7 mouse cellular contexts compared by ENCODE assay signal in the genomic region with DNA sequence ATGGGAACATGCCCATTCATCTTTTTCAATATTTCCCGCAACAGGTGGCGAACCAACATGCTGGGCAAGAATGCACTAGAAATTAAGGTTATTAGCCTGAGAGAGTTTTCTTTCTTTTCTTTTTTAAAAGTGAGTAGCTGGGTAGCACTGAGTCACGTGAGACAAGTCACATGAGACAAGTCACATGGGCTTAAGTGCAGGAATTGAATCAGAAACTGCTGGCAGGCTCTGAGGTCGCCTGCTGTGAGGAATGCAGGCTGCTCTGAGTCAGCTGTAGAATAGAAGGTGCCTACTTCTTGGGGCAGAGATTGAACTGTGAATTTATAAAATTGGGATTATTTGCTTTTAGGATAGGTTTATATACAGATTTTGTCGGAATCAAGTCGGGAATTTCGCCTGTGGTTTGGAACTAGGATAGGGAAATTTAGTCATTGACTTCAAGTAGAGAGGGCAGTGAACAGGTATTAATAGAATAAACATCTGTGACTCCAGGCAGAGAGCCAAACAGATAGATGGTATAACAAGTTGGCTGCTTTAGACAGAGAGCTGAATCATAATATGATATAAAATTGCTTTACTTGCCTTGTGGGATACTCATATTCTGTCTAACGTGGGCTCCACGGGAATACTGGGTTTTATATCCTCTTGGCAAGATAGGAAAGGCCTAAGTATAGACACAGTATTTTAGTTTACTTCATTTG. TPM values are rescaled to one million over a fixed set of nuclear protein-coding genes. Genes with fewer than 3 reads are reported as not detected.
DNase-seq lines count a peak whose midpoint lies in the region; TF ChIP-seq lines count a peak whose summit lies in the region.

No protein-coding gene starts in this region.

- TF ChIP-seq POLR2A in cerebellum, adult 2 months (IDR thresholded peaks at IDR 0.05; ENCODE audit: borderline replicate concordance, insufficient read depth, low read length): no peak

- H3K27me3 ChIP-seq in cerebellum, adult 2 months (ENCODE audit: control insufficient read depth, insufficient read depth, low read length): no peaks in the 10 kb centered on the region

- H3K9ac ChIP-seq in ES-E14 (ENCODE audit: insufficient read depth, low read depth, low read length, poor library complexity, severe bottlenecking): peak overlapping the region; percentile 73

- peak; percentile 39 for DNase-seq in kidney, adult 9 months
- no peak for DNase-seq in kidney, postnatal 4 days
- peak; percentile 84 for DNase-seq in ES-E14 (ENCODE audit: low read depth, low spot score)
- DNase-seq in cerebellum, adult 2 months: peak; percentile 78 to 86
- DNase-seq in heart, postnatal 4 days: peak; percentile 56
- DNase-seq in spleen, postnatal 4 days (ENCODE audit: low spot score in 2 of 2): no peak
- no peak for DNase-seq in urinary bladder, adult 2 months (ENCODE audit: low spot score)

- no peaks in the 10 kb centered on the region for H3K9me3 ChIP-seq in ES-E14 (ENCODE audit: control insufficient read depth, insufficient read depth, low read depth, low read length)

- in situ Hi-C loops in ES-E14 (cut with MboI; ENCODE audit: low sequenced_read_pairs in 2 of 2, unreplicated experiment in 2 of 2): no loop called here

- WGBS in cerebellum, adult 2 months: 32% methylated on average over 9 of the region's 9 CpGs

- H3K36me3 ChIP-seq in ES-E14 (ENCODE audit: control insufficient read depth, insufficient read depth, low read length, poor library complexity, severe bottlenecking): no peaks in the 10 kb centered on the region

- peak overlapping the region in 1 of 2 experiments; percentile 52; a peak in 2 of 4 replicates for H3K4me3 ChIP-seq in ES-E14 (ENCODE audit: insufficient read depth in 1 of 2, low read depth in 1 of 2, low read length in 2 of 2, poor library complexity in 1 of 2, severe bottlenecking in 1 of 2)
- H3K4me3 ChIP-seq in cerebellum, adult 2 months (replicated peaks; ENCODE audit: insufficient read depth, low read depth, low read length): no peak overlapping the region

- TF ChIP-seq CTCF in cerebellum, adult 2 months (IDR thresholded peaks at IDR 0.05; ENCODE audit: borderline replicate concordance, insufficient read depth, low read depth, low read length): no peak

- H3K4me1 ChIP-seq in ES-E14 (ENCODE audit: control insufficient read depth in 2 of 2, insufficient read depth in 2 of 2, low read length in 2 of 2, poor library complexity in 1 of 2): peaks cover 7 to 17% of the 10 kb centered on the region in 2 experiments
- peaks cover 23% of the 10 kb centered on the region for H3K4me1 ChIP-seq in cerebellum, adult 2 months (ENCODE audit: control insufficient read depth, insufficient read depth, low read length)

- H3K27ac ChIP-seq in ES-E14 (ENCODE audit: insufficient read depth, low read depth, low read length, poor library complexity, severe bottlenecking): peak overlapping the region; percentile 65
- H3K27ac ChIP-seq in cerebellum, adult 2 months (ENCODE audit: insufficient read depth, low read length): no peak overlapping the region

TF ChIP-seq in ES-E14, 5 proteins besides CTCF, POLR2A, EP300 and RAD21:
- TF ChIP-seq ZC3H11A (IDR thresholded peaks at IDR 0.05; ENCODE audit: borderline replicate concordance, low read depth, low read length) (no peak), MAFK (IDR thresholded peaks at IDR 0.05; ENCODE audit: insufficient read depth, low read depth, low read length) (0 out of 2 replicates have a peak, but pooled peaks have one; percentile 2)
TF ChIP-seq in ES-E14: peak in this region for 1.

RNA-seq across cellular contexts. Expression of gene Cds2, which starts 23.6 kb away (rescaled TPM):
- 73.9 and 160 TPM in 2 replicates for total RNA-seq in ES-E14 (2012; rRNA removed)
- 152 and 155 TPM in 2 replicates for polyA plus RNA-seq in cerebellum, adult 2 months (2012; rRNA removed)
- 10 to 100 TPM; 63.9 to 73.8 TPM for total RNA-seq in heart, postnatal 4 days (2021)
- polyA plus RNA-seq in urinary bladder, adult 2 months (2012; rRNA removed): 38.4 and 52.2 TPM in 2 replicates

RNA-seq across cellular contexts. Expression of gene Pcna, which starts 33.4 kb away (rescaled TPM):
- total RNA-seq in ES-E14 (2012; rRNA removed): 296 and 370 TPM in 2 replicates
- polyA plus RNA-seq in cerebellum, adult 2 months (2012; rRNA removed): 69.3 and 73.1 TPM in 2 replicates
- total RNA-seq in heart, postnatal 4 days (2021): 100 to 1,000 TPM; 182 to 184 TPM
- 73.2 and 96.5 TPM in 2 replicates for polyA plus RNA-seq in urinary bladder, adult 2 months (2012; rRNA removed)

RNA-seq across cellular contexts. Expression of gene Tmem230, which starts 38.9 kb away (rescaled TPM):
- 31.8 and 36.0 TPM in 2 replicates for total RNA-seq in ES-E14 (2012; rRNA removed)
- polyA plus RNA-seq in cerebellum, adult 2 months (2012; rRNA removed): 81.9 and 93.6 TPM in 2 replicates
- total RNA-seq in heart, postnatal 4 days (2021): 10 to 100 TPM; 22.6 to 24.4 TPM
- polyA plus RNA-seq in urinary bladder, adult 2 months (2012; rRNA removed): 44.1 and 48.0 TPM in 2 replicates

Comparison
In these comparisons a context has a peak if more than half of its experiments do, and no peak if none do; other contexts are left out.
1. DNase-seq: peak in kidney, adult 9 months (single experiment), ES-E14 (single experiment), cerebellum, adult 2 months (2 of 2) and heart, postnatal 4 days (single experiment); none in kidney, postnatal 4 days (0 of 2), spleen, postnatal 4 days (0 of 2) and urinary bladder, adult 2 months (single experiment).